Mouse (Mus musculus) megakaryocyte, embryonic 14.5 days (primary cell): ENCODE measurements around the gene Stx1b.

Experiments
- FLI1 ChIP-seq: IDR thresholded peaks from 2 replicates; pipeline ENCODE4 v1.6.1; 2012; ENCODE audit warnings: low read length, inconsistent platforms, mixed read lengths
- GATA1 ChIP-seq: IDR thresholded peaks from 3 replicates; pipeline ENCODE4 v1.6.1; 2012; ENCODE audit warnings: mixed read lengths, low read length, inconsistent platforms, borderline replicate concordance

DNA sequence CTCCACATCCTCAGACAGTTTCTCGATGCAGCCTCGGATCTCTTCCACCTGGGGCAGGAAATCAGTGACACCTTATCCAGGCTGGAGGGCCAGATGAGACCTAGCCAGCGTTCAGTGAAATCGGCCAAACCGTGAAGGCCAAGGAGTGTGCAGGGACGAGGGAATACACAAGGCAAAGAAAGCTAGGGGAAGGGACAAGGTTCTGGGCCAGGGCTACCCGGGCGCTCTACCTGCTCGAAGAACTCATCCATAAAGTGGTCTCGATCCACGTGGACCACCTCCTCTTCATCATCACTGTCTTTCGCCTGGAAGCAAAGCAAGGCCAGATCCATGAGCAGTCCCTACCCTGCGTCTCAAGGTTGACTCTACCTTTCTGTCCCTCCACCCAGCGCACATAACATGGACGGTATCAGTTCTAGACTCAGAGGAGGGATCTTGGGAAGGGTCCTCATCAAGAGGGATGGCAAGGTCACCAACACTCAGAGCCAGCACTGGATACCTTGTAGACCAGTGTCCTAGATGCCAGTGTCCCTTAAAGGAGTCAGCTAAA lies 9.2 kb downstream of the Stx1b start:
- TF ChIP-seq GATA1 (no peak), FLI1 (no peak)
